Mouse (Mus musculus) thymus, postnatal 0 days (tissue): ENCODE data around the gene Aldh3a1. TPM values are rescaled to one million over a fixed set of nuclear protein-coding genes. Genes with fewer than 3 reads are reported as not detected.

Source experiments
- DNase-seq: peaks from one replicate; pipeline ENCODE4 v3.0.0-alpha.2; 2015; ENCODE audit warnings: low spot score
- polyA plus RNA-seq: library from polyadenylated mRNA; unstranded; fragments of >200 nt; fragmentation: Nextera tagmentation; extraction: Ambion mirVana; gene quantifications from 2 replicates; pipeline ENCODE4 v1.2.1, GENCODE M21; 2015

Aldh3a1 gene
- polyA plus RNA-seq, 1 experiment from 2014 or later = 1.6 TPM

GRCm38 (mm10) chr11:61236015-61236414 is 28.7 kb downstream of the Aldh3a1 start:
- no peak for DNase-seq

- DNase-seq = no peak
These were observed 37.1 kb downstream of the Aldh3a1 start for GRCm38 (mm10) chr11:61244406-61244805.

GRCm38 (mm10) chr11:61251741-61252140 is 44.4 kb downstream of the Aldh3a1 start:
- no peak for DNase-seq

- no peak for DNase-seq
These were observed 45.5 kb downstream of the Aldh3a1 start for GRCm38 (mm10) chr11:61252807-61253206.

- DNase-seq = no peak
These were observed 51.8 kb downstream of the Aldh3a1 start for GRCm38 (mm10) chr11:61259106-61259505.

- no peak for DNase-seq
These were observed 55.2 kb downstream of the Aldh3a1 start for GRCm38 (mm10) chr11:61262516-61262915.

- no peak for DNase-seq
These were observed 56.5 kb downstream of the Aldh3a1 start for GRCm38 (mm10) chr11:61263841-61264240.

GRCm38 (mm10) chr11:61266551-61267533 is 59.5 kb downstream of the Aldh3a1 start, which contains the start of gene Aldh3a2:
TSS of gene Aldh3a2 (minus strand) at chr11:61267464.
- peak; percentile 96 for DNase-seq

Other genes with a start within 250 kb of the Aldh3a1 start
- gene Kcnj12, start 185.0 kb upstream of the Aldh3a1 start, polyA plus RNA-seq = 0.05 and 0.10 TPM in 2 replicates
- gene Tnfrsf13b, start 80.8 kb upstream of the Aldh3a1 start, polyA plus RNA-seq = 51.8 and 56.0 TPM in 2 replicates
- 51.3 and 53.9 TPM in 2 replicates for gene Usp22, start 32.5 kb upstream of the Aldh3a1 start, polyA plus RNA-seq
- 43.3 and 47.0 TPM in 2 replicates for gene Aldh3a2, start 59.9 kb downstream of the Aldh3a1 start, polyA plus RNA-seq
- 0.67 and 0.82 TPM in 2 replicates for gene Slc47a2, start 135.3 kb downstream of the Aldh3a1 start, polyA plus RNA-seq
- gene Slc47a1, start 170.8 kb downstream of the Aldh3a1 start, polyA plus RNA-seq = 1.3 and 1.7 TPM in 2 replicates
- not detected in 2 replicates for gene Rnf112, start 246.6 kb downstream of the Aldh3a1 start, polyA plus RNA-seq